Mouse (Mus musculus): ENCODE data around the gene Cryab. TPM values are rescaled to one million over a fixed set of nuclear protein-coding genes. Genes with fewer than 3 reads are reported as not detected.

The Cryab gene
- total RNA-seq (2021), result 100 to 1,000 TPM; 649 to 722 TPM
- long read RNA-seq, experiment 1, transcript Cryab-202 (4 exons, 659 nt), result minor isoform, 14 of 354 reads
- long read RNA-seq, experiment 1, transcript Cryab-201 (3 exons, 946 nt), result major isoform, 316 of 354 reads
- long read RNA-seq, experiment 1, transcript Cryab-205 (4 exons, 836 nt), result minor isoform, 7 of 354 reads
- long read RNA-seq, experiment 1, partial matches to known transcripts, result 1 of 354 reads
- long read RNA-seq, experiment 1, other reads (novel, unspliced or antisense), result 12 of 354 reads
- long read RNA-seq, experiment 2, transcript Cryab-202 (4 exons, 659 nt), result minor isoform, 15 of 307 reads
- long read RNA-seq, experiment 2, transcript Cryab-201 (3 exons, 946 nt), result major isoform, 280 of 307 reads
- long read RNA-seq, experiment 2, partial matches to known transcripts, result 1 of 307 reads
- long read RNA-seq, experiment 2, other reads (novel, unspliced or antisense), result 6 of 307 reads

GRCm38 (mm10) chr9:50751323-50751722, at the start of gene Cryab:
Cryab (plus strand) TSS chr9:50751325.
- DNase-seq (ENCODE audit: low spot score in 2 of 2), result peak in 1 of 2 experiments; percentile 16

- no peak for DNase-seq (ENCODE audit: low spot score in 2 of 2)
Observed at GRCm38 (mm10) chr9:50704907-50705306, 46.2 kb upstream of the Cryab start.

- DNase-seq (ENCODE audit: low spot score in 2 of 2), result no peak
Observed at GRCm38 (mm10) chr9:50709108-50709507, 42.0 kb upstream of the Cryab start.

GRCm38 (mm10) chr9:50711337-50711736, 39.8 kb upstream of the Cryab start:
- DNase-seq (ENCODE audit: low spot score in 2 of 2), result no peak

GRCm38 (mm10) chr9:50714188-50714587, 36.9 kb upstream of the Cryab start:
- DNase-seq (ENCODE audit: low spot score in 2 of 2), result no peak

DNA sequence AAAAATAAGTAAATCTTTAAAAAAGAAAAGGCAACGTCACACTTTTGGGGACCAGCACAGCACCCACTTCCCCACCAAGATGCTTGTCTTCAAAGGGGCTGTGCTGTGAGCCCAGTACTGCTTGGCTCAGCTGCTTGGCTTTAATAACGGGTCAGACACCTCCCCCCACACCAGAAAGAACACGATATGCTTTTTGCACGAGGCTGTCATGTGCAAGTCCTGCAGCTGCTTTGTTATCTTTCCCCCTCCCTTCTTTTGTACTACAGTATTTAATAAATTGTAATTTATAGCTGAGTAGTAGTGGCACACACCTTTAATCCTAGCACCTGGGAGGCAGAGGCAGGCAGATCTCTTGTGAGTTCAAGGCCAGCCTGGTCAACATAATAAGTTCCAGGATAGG, 32.2 kb upstream of the Cryab start:
- no peak for DNase-seq (ENCODE audit: low spot score in 2 of 2)

GRCm38 (mm10) chr9:50721061-50721460, 30.1 kb upstream of the Cryab start:
- DNase-seq (ENCODE audit: low spot score in 2 of 2), result no peak

DNA sequence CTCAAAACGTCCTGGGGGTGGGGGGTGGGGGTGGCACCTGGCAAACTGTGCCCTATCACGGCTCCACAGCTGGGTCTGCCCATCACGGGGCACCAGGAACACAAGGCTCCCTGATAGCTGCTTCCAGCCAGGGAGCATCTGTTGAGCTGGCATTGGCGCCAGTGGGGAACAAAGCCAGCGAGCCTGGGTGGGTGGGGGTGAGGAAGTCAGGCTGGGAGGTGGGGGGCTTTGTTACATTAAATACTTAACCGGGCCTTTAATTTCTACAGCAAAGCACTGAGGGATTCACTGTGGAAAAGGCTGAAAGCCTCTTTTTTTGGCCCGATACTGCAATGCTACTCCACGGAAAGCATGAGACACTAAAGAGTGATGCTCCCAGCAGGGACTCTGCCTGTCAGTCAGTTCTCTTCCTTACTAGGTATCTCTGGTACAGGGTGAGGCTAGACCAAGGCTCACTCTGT, 28.6 kb upstream of the Cryab start:
- peak in 1 of 2 experiments; percentile 59 for DNase-seq (ENCODE audit: low spot score in 2 of 2)

- DNase-seq (ENCODE audit: low spot score in 2 of 2), result peak; percentile 48 to 78
Observed at GRCm38 (mm10) chr9:50723406-50723805, 27.7 kb upstream of the Cryab start.

- no peak for DNase-seq (ENCODE audit: low spot score in 2 of 2)
Observed at GRCm38 (mm10) chr9:50724147-50724546, 27.0 kb upstream of the Cryab start.

DNA sequence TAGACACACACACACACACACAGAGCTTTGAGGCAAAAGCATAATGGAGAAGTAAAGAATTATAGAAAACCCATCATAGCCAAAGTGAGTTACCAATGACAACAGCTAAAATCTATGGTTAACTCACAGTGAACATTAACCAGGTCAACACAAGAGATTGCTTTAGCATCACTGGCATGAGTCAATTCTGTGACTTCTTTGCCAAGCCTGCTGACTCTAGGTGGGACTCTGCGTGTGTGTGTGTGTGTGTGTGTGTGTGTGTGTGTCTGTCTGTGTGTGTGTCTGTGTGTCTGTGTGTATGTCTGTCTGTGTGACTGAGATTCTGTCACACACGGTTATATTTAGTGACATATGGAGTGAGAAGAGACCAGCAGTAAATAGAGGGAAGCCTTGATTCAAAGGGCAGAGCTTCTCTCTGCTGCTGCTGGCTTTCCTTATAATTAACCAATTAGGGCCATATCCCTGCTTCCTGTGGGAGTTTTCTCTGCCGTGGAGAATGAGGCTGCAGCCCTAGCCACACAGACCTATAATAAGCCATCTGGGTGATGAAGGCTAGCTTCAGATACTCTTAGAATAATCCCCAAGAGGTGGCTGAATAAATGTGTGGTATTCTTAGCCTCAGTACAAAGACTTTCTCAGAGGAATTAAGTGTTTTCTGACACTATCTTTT, 26.3 kb upstream of the Cryab start:
- no peak for DNase-seq (ENCODE audit: low spot score in 2 of 2)

- no peak for DNase-seq (ENCODE audit: low spot score in 2 of 2)
Observed at GRCm38 (mm10) chr9:50725921-50726590, 25.1 kb upstream of the Cryab start.

GRCm38 (mm10) chr9:50727171-50727924, 23.8 kb upstream of the Cryab start:
- no peak for DNase-seq (ENCODE audit: low spot score in 2 of 2)

GRCm38 (mm10) chr9:50727925-50728651, 23.0 kb upstream of the Cryab start:
- DNase-seq (ENCODE audit: low spot score in 2 of 2), result peak; percentile 64 to 81

DNA sequence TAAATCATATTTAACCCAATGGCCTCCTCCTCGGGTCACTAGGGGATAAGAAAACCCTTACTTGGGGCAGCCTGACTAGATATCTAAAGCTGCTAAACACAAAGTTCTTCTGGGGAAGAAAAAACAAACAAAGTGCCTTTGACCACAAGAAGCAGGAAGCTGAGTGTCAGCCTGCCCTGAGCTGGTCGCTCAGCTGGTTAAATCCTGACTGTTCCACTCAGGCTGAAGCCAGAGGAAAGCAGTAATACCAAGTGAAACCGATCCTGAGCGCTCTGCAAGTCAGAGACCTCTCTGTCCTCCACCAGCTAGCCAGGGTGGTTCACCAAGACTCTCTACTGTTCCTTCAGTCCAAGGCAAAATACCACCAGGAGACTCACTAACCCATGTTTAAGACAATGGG, 21.5 kb upstream of the Cryab start:
- DNase-seq (ENCODE audit: low spot score in 2 of 2), result no peak

GRCm38 (mm10) chr9:50732560-50732959, 18.6 kb upstream of the Cryab start:
- DNase-seq (ENCODE audit: low spot score in 2 of 2), result no peak

DNA sequence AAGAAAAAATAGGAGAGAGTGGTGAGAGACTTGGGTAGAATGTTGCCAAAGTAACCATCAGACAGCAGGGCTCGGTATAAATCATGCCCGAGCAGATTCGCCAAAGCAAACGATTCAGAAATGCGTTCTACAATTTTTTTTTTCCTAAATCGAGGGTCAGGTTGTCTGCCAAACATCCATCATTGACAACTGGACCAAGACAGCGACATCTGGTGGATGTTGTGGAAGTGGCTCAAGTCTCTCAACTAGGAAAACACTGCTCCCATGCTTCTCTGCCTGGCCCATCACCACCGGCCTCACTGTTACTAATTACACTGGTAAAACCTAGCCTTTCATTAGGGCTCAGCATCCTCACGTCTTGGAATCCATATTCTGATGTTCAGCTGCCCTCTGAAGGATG, 16.1 kb upstream of the Cryab start:
- peak in 1 of 2 experiments; percentile 47 for DNase-seq (ENCODE audit: low spot score in 2 of 2)

DNA sequence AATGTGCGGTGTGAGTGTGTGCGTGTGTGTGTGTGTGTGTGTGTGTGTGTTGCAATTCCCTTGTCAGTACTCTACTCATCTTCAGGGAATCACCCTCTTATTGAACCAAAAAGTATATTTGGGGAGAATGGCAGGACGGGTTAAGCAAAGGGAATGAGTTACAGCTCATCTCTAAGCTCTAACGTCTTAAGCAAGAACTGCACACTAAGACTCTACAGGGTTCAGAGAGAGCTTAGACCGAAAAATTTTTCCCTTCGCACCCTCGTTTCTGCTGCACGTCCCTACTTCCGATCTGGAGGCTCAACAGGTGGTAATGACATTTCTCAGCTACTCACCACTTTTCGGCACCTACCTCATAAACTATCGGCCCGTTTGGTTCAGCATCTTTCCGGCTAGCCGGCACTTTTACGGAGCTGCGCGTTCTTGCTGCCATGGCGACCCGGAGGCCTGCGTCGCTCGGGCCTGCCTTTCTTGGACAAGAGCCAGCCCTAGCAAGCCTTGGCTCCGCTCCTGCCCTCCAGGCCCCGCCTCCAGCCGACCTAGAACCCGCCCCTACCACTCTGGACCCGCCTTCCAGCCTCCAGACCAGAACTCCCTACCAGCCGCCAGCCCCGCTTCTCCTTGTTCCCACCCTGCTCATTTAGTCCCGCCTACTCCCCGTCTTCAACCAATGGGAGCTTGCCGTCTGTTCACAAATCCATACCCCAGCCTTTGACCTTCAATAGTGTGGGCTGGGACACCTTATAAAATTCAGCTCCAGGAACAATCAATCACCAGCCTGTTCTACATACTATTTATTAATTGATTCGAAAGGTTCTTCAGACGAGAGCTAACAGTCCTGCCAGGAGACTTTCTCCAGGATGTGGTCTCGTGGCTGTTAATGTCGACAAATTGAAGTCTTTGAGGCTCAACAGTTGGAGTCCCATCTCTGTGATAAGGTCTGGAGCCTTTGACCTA, 11.9 kb upstream of the Cryab start, which contains the start of gene Dixdc1:
TSS of gene Dixdc1 (minus strand) at position 604 of the 957 bp plus-strand sequence.
- DNase-seq (ENCODE audit: low spot score in 2 of 2), result peak; percentile 89 to 91

Measured in gastrocnemius, postnatal 4 days (tissue).